Mouse (Mus musculus): ENCODE data around the gene Eef1akmt1.

DNA sequence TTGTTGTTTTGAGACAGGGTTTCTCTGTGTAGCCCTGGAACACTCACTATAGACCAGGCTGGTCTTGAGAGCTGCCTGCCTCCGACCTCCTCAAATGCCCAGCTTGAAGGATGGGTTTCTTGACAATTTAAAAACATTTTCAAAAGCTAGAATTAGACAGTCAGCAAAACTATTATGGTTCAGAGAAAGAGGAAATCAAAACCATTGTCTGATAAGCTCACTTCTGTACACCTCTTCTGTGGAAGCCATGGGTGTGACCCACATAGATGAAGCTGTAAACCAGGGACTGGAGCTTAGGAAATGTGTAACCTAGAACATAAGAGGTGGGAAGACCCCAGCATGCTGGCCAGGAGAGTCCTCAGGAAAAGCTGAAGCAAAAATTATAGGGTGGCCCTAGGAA is 14.5 kb downstream of the Eef1akmt1 start:
- TF ChIP-seq POLR2A (IDR thresholded peaks at IDR 0.05; ENCODE audit: extremely low read depth, insufficient read depth, low read length), result no peak
- no peak for TF ChIP-seq CTCF (IDR thresholded peaks at IDR 0.05; ENCODE audit: low read depth, low read length)
